Mouse (Mus musculus): ENCODE data around the gene Shisa8.

- TF ChIP-seq GATA1 (IDR thresholded peaks at IDR 0.05; ENCODE audit: low read length) (no peak), TAL1 (IDR thresholded peaks at IDR 0.05; ENCODE audit: low read length) (no peak)
Measured at GRCm38 (mm10) chr15:82218778-82219666, 6.4 kb upstream of the Shisa8 start.

Measured in erythroblast, embryonic 14.5 days (primary cell).